In genomic region chr11:116554171-116554878, GRCm38 (mm10) we compare ENCODE assay signal across 8 mouse cellular contexts. TPM values are rescaled to one million over a fixed set of nuclear protein-coding genes. Genes with fewer than 3 reads are reported as not detected.
DNase-seq lines count a peak whose midpoint lies in the region; ATAC-seq lines count a peak whose summit lies in the region.

No protein-coding gene starts in this region.

- H3K27me3 ChIP-seq in forebrain, embryonic 10.5 days (ENCODE audit: poor library complexity, severe bottlenecking) = no peaks in the 10 kb centered on the region
- no peaks in the 10 kb centered on the region for H3K27me3 ChIP-seq in forebrain, embryonic 15.5 days

- DNase-seq in forebrain, embryonic 10.5 days (ENCODE audit: extremely low spot score, low spot score) = no peak
- DNase-seq in B cell, adult 2 months = peak; percentile 52 to 55
- DNase-seq in cerebellum, postnatal 10 days = peak; percentile 75 to 82
- DNase-seq in heart, postnatal 4 days = peak; percentile 51
- DNase-seq in lung, postnatal 25 days (ENCODE audit: low spot score) = peak; percentile 51
- DNase-seq in telencephalon, adult 2 months (ENCODE audit: low read depth, low spot score) = peak; percentile 50
- DNase-seq in right cerebral cortex, postnatal 25 days = no peak

- 55% methylated on average over 12 of the region's 12 CpGs for WGBS in forebrain, embryonic 10.5 days
- 50% methylated on average over 12 of the region's 12 CpGs for WGBS in forebrain, embryonic 15.5 days

- H3K9ac ChIP-seq in forebrain, embryonic 15.5 days (replicated peaks) = no peak overlapping the region

- no peak overlapping the region for H3K4me2 ChIP-seq in forebrain, embryonic 15.5 days (replicated peaks)

- no peaks in the 10 kb centered on the region for H3K9me3 ChIP-seq in forebrain, embryonic 10.5 days
- H3K9me3 ChIP-seq in forebrain, embryonic 15.5 days = no peaks in the 10 kb centered on the region

- peak overlapping the region; percentile 42; the same call in 1 of the 2 replicates for H3K27ac ChIP-seq in forebrain, embryonic 10.5 days
- H3K27ac ChIP-seq in forebrain, embryonic 15.5 days (replicated peaks) = no peak overlapping the region

- H3K4me1 ChIP-seq in forebrain, embryonic 10.5 days = peaks cover 65% of the 10 kb centered on the region
- H3K4me1 ChIP-seq in forebrain, embryonic 15.5 days = peaks cover 20% of the 10 kb centered on the region

- H3K4me3 ChIP-seq in forebrain, embryonic 10.5 days = no peak overlapping the region
- H3K4me3 ChIP-seq in forebrain, embryonic 15.5 days = no peak overlapping the region

- peaks cover 16% of the 10 kb centered on the region for H3K36me3 ChIP-seq in forebrain, embryonic 10.5 days (replicated peaks)
- no peaks in the 10 kb centered on the region for H3K36me3 ChIP-seq in forebrain, embryonic 15.5 days

- ATAC-seq in forebrain, embryonic 15.5 days (replicated peaks) = no peak

RNA-seq across cellular contexts. Expression of gene Sphk1, which starts 23.6 kb away (rescaled TPM):
- polyA plus RNA-seq in forebrain, embryonic 10.5 days (2016; fragmentation: Nextera tagmentation; extraction: Ambion mirVana) = 4.0 and 4.6 TPM in 2 replicates
- polyA plus RNA-seq in forebrain, embryonic 15.5 days (2015; fragmentation: Nextera tagmentation; extraction: Ambion mirVana) = 2.2 and 2.4 TPM in 2 replicates
- total RNA-seq in heart, postnatal 4 days (2021) = 1 to 10 TPM; 4.6 to 5.1 TPM

RNA-seq across cellular contexts. Expression of gene Ube2o, which starts 26.9 kb away (rescaled TPM):
- 9.2 and 10.5 TPM in 2 replicates for polyA plus RNA-seq in forebrain, embryonic 10.5 days (2016; fragmentation: Nextera tagmentation; extraction: Ambion mirVana)
- polyA plus RNA-seq in forebrain, embryonic 15.5 days (2015; fragmentation: Nextera tagmentation; extraction: Ambion mirVana) = 22.4 and 27.3 TPM in 2 replicates
- 10 to 100 TPM; 29.1 to 33.8 TPM for total RNA-seq in heart, postnatal 4 days (2021)

RNA-seq across cellular contexts. Expression of gene Aanat, which starts 31.9 kb away (rescaled TPM):
- polyA plus RNA-seq in forebrain, embryonic 10.5 days (2016; fragmentation: Nextera tagmentation; extraction: Ambion mirVana) = not detected in 2 replicates
- polyA plus RNA-seq in forebrain, embryonic 15.5 days (2015; fragmentation: Nextera tagmentation; extraction: Ambion mirVana) = 0.15 TPM in 1 of 2 replicates, not detected in the other
- not detected for total RNA-seq in heart, postnatal 4 days (2021)

Comparison
In these comparisons a context has a peak if more than half of its experiments do, and no peak if none do; other contexts are left out.
1. DNase-seq: peak in B cell, adult 2 months (2 of 2), cerebellum, postnatal 10 days (2 of 2), heart, postnatal 4 days (single experiment), lung, postnatal 25 days (single experiment) and telencephalon, adult 2 months (single experiment); none in forebrain, embryonic 10.5 days (single experiment) and right cerebral cortex, postnatal 25 days (single experiment).